Mouse (Mus musculus): ENCODE measurements around the gene Sugt1. TPM values are rescaled to one million over a fixed set of nuclear protein-coding genes. Genes with fewer than 3 reads are reported as not detected.
A peak's percentile ranks its signal among the peaks of the same experiment; 100 is the strongest.

The Sugt1 gene
- polyA plus RNA-seq (2015; fragmentation: Nextera tagmentation; extraction: Ambion mirVana) = 53.6 and 62.6 TPM in 2 replicates

DNA sequence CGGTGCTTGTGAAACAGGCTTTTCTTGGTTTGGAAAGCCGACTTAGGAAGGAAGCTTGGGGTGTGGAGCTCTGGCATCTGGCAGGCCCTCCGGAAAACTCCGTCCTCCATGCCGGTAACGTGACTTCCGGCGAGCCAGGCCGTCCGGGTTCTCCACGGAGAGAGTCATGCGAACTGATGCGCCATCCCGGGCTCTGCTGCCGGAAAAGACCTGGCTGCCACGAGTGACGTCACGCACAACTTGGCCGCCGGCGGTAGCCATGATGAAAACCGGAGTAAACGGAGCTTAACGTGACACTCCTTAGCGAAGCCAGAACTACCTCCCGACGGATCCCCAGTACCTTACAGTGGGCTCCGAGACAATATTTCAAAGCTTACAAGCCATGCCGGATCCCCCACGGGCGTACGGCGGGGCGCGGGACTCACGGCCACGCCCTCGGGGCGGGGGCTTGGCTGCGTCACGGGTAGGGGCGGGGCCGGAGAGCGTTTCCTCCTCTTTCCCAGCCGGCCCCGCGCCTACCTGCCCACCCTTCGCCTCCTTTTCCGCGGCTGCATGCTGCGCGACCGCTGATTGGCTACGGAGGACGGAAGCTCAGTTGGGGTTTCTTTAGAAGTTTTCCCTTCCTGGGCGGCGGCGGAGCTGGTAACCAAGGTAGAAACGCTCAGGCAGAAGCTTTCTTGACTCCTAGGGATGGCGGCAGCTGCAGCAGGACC, at the start of gene Sugt1:
Gene Sugt1, plus strand, starts transcription at position 553 of the 713 bp plus-strand sequence.
- Histone ChIP-seq H3K4me2 (peak within 1 kb of the TSS; percentile 87), H3K4me3 (replicated peaks) (peak within 1 kb of the TSS; percentile 70), H3K9ac (peak within 1 kb of the TSS; percentile 79), H3K4me1 (replicated peaks) (peaks cover 31% of the 10 kb centered on the region), H3K36me3 (peaks cover 9% of the 10 kb centered on the region; the same call in 1 of the 2 replicates), H3K27ac (peak within 1 kb of the TSS; percentile 80), H3K9me3 (replicated peaks) (no peaks in the 10 kb centered on the region), H3K27me3 (no peaks in the 10 kb centered on the region)
- ATAC-seq (ENCODE audit: low read depth) = peak; percentile 98
- peak; percentile 95 for DNase-seq
- under 1% methylated on average over 60 of the region's 60 CpGs for WGBS (ENCODE audit: insufficient replicate concordance)

DNA sequence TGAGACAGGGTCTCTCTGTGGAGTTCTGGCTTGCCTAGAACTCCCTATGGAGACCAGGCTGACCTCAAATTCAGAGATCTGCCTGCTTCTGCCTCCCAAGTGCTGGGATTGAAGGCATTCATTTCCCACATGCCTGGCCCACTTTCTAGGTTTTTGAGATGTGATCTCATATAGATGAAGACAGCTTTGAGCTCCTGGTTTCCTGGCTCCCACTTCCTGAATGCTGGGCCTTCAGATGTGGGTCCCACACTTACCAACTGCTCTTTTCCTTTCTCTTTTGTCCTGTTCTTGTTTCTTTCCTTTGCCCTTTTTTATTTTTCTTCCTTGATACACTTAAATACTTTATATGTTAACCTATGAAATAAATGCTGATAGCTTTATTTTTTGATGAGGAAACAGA, 49.6 kb upstream of the Sugt1 start:
- peak overlapping the region; percentile 80 for H3K27ac ChIP-seq
- peak overlapping the region; percentile 52 for H3K9ac ChIP-seq
- DNase-seq (no peak), ATAC-seq (ENCODE audit: low read depth) (no peak)
- peak overlapping the region; percentile 43 for H3K4me3 ChIP-seq (replicated peaks)
- no peaks in the 10 kb centered on the region for H3K27me3 ChIP-seq
- H3K4me2 ChIP-seq = peak overlapping the region; percentile 59
- peaks cover 7% of the 10 kb centered on the region for H3K36me3 ChIP-seq
- peaks cover 81% of the 10 kb centered on the region for H3K4me1 ChIP-seq (replicated peaks)
- no peaks in the 10 kb centered on the region for H3K9me3 ChIP-seq (replicated peaks)

- ATAC-seq (ENCODE audit: low read depth) = no peak
- peaks cover 53% of the 10 kb centered on the region for H3K4me1 ChIP-seq (replicated peaks)
- H3K9me3 ChIP-seq (replicated peaks) = no peaks in the 10 kb centered on the region
These were observed 45.9 kb upstream of the Sugt1 start for GRCm38 (mm10) chr14:79541606-79542005.

DNA sequence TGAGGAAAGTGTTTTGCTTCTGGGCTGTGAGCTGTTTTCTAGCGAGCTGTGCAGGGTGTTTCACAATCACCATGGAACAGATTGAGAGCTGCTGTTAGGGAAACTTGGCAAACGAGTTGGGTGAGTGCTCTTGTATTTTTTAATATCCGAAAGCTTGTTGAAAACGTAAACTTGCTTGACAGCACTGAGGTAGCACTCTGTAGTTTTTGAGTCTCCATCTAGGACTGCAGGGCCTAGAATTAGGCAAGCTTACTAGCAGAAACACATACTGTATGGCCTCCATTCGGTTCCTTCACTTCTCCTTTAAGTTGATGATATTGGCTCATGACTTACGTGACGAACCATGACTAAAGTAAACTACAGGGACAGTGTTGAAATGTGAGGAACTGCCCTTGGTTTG, 38.1 kb upstream of the Sugt1 start:
- Histone ChIP-seq H3K27me3 (no peaks in the 10 kb centered on the region), H3K4me2 (no peak overlapping the region), H3K4me3 (replicated peaks) (no peak overlapping the region), H3K4me1 (replicated peaks) (peaks cover 25% of the 10 kb centered on the region), H3K9me3 (replicated peaks) (no peaks in the 10 kb centered on the region), H3K27ac (no peak overlapping the region), H3K36me3 (peaks cover 8% of the 10 kb centered on the region; the same call in 1 of the 2 replicates), H3K9ac (no peak overlapping the region)
- WGBS (ENCODE audit: insufficient replicate concordance) = 76% methylated on average over 7 of the region's 7 CpGs
- no peak for DNase-seq
- no peak for ATAC-seq (ENCODE audit: low read depth)

More at GRCm38 (mm10) chr14:79541606-79542005, 45.9 kb upstream of the Sugt1 start:
- Histone ChIP-seq H3K9ac (no peak overlapping the region), H3K36me3 (peaks cover 4% of the 10 kb centered on the region; the same call in 1 of the 2 replicates), H3K27me3 (no peaks in the 10 kb centered on the region), H3K4me2 (no peak overlapping the region), H3K4me3 (replicated peaks) (no peak overlapping the region), H3K27ac (0 out of 2 replicates have a peak overlapping the region, but pooled peaks have one; percentile 21)
- DNase-seq = no peak

DNA sequence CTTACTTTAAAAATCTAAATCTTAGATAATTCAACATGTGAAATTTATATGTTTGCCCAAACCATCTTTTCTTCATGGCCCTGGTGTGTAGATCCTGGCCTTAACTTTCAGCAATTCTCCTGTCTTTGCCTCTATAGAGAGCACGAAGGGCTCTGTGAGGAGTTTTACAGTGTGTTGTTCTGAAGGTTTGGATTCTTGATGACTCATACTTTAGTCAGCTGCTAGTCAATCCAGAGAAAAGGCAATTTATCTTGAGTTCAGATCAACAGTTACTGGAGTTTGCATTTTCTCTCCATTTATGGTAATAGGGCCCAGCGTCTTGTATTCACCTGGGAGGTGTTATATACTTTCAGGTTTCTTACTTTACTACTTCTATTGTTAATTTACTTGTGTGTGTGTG, 35.6 kb upstream of the Sugt1 start:
- Histone ChIP-seq H3K27ac (no peak overlapping the region), H3K27me3 (no peaks in the 10 kb centered on the region), H3K4me2 (no peak overlapping the region), H3K9ac (no peak overlapping the region), H3K36me3 (peaks cover 8% of the 10 kb centered on the region; the same call in 1 of the 2 replicates), H3K9me3 (replicated peaks) (no peaks in the 10 kb centered on the region), H3K4me3 (replicated peaks) (no peak overlapping the region), H3K4me1 (replicated peaks) (peaks cover 22% of the 10 kb centered on the region)
- ATAC-seq (ENCODE audit: low read depth) (no peak; the same call in 1 of the 2 replicates), DNase-seq (no peak)
- WGBS (ENCODE audit: insufficient replicate concordance) = 72% methylated on average over 2 of the region's 2 CpGs

DNA sequence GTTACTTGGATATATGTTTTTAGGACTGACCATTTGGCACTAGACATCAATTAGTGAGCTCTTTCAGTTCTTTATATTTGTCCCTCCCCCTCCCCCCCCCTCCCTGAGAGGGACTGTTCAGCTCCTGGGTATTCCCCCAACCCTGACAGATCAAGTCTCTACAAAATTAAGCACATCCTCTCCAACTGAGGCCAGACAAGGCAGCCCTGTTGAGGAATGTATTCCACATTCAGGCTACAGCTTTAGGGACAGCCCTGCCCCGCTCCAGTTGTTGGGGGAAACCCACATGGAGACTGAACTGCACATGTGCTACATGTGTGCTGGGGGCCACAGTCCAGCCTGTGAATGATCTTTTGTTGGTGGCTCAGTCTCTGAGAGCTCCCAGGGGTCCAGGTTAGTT, 34.6 kb upstream of the Sugt1 start:
- Histone ChIP-seq H3K9me3 (replicated peaks) (no peaks in the 10 kb centered on the region), H3K27me3 (no peaks in the 10 kb centered on the region), H3K4me2 (no peak overlapping the region), H3K36me3 (peaks cover 8% of the 10 kb centered on the region; the same call in 1 of the 2 replicates), H3K4me1 (replicated peaks) (peaks cover 29% of the 10 kb centered on the region), H3K27ac (no peak overlapping the region), H3K4me3 (replicated peaks) (no peak overlapping the region), H3K9ac (no peak overlapping the region)
- 84% methylated on average over 1 of the region's 1 CpGs for WGBS (ENCODE audit: insufficient replicate concordance)
- ATAC-seq (ENCODE audit: low read depth) (peak; percentile 27; the same call in 1 of the 2 replicates), DNase-seq (no peak)

DNA sequence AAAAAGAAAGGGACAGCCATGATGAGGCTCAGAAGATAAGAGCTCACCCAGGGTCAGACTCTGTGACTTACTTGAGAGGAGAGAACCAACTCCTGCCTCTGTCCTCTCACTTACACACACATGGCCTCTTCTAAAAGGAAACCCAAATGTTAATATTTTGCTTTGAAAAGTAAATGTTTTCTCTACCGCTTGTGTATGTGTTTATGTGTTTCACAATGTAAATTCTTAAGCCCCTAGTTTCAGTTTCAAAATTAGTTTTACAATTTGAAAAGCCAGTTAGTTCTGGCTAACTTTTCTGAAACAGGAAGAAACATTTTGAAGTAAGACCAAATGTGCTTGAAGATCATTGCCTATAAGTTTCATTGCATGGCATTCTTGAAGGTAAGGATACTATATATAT, 29.7 kb upstream of the Sugt1 start:
- Histone ChIP-seq H3K4me1 (replicated peaks) (peaks cover 15% of the 10 kb centered on the region), H3K4me2 (no peak overlapping the region), H3K4me3 (replicated peaks) (no peak overlapping the region), H3K27ac (peak overlapping the region; percentile 4), H3K9me3 (replicated peaks) (no peaks in the 10 kb centered on the region), H3K27me3 (no peaks in the 10 kb centered on the region), H3K36me3 (peaks cover 29% of the 10 kb centered on the region), H3K9ac (no peak overlapping the region)
- ATAC-seq (ENCODE audit: low read depth) = no peak
- no peak for DNase-seq
- WGBS (ENCODE audit: insufficient replicate concordance) = 90% methylated on average over 1 of the region's 1 CpGs

DNA sequence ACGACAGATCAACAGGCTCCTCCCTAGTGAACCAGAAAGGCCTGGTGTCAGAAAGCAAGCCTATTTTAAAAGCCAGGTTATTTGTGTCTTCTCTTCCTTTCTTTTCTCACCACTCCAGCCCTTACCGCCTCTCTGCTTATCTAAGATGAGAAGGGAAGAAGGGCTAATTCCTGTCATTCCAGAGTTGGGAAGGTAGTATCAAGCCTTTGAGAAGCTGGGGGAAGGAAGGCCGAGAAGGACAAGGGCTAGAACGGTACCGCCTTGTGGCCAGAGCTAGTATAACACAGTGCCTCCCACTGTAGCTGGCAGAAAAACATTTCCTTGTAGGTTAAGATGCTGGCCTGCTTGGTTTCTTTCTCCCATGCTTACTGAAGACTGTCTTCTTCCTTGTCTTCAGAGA, 24.7 kb upstream of the Sugt1 start:
- Histone ChIP-seq H3K27ac (no peak overlapping the region), H3K4me3 (replicated peaks) (no peak overlapping the region), H3K4me1 (replicated peaks) (peaks cover under 1% of the 10 kb centered on the region; the same call in 1 of the 2 replicates), H3K27me3 (no peaks in the 10 kb centered on the region), H3K4me2 (no peak overlapping the region), H3K36me3 (peaks cover 61% of the 10 kb centered on the region), H3K9me3 (replicated peaks) (no peaks in the 10 kb centered on the region), H3K9ac (no peak overlapping the region)
- WGBS (ENCODE audit: insufficient replicate concordance) = 55% methylated on average over 5 of the region's 5 CpGs
- DNase-seq = peak; percentile 38
- peak; percentile 39; the same call in 1 of the 2 replicates for ATAC-seq (ENCODE audit: low read depth)

GRCm38 (mm10) chr14:79564784-79565183, 22.7 kb upstream of the Sugt1 start:
- Histone ChIP-seq H3K4me2 (no peak overlapping the region), H3K27ac (no peak overlapping the region), H3K27me3 (no peaks in the 10 kb centered on the region), H3K4me1 (replicated peaks) (no peaks in the 10 kb centered on the region), H3K4me3 (replicated peaks) (no peak overlapping the region), H3K36me3 (peaks cover 79% of the 10 kb centered on the region), H3K9me3 (replicated peaks) (no peaks in the 10 kb centered on the region), H3K9ac (no peak overlapping the region)
- DNase-seq = no peak
- 83% methylated on average over 6 of the region's 6 CpGs for WGBS (ENCODE audit: insufficient replicate concordance)
- 0 out of 2 replicates have a peak, but pooled peaks have one; percentile 24 for ATAC-seq (ENCODE audit: low read depth)

GRCm38 (mm10) chr14:79573482-79574191, 13.9 kb upstream of the Sugt1 start:
- 86% methylated on average over 13 of the region's 13 CpGs for WGBS (ENCODE audit: insufficient replicate concordance)
- no peak for ATAC-seq (ENCODE audit: low read depth)
- Histone ChIP-seq H3K36me3 (peaks cover 56% of the 10 kb centered on the region), H3K27me3 (no peaks in the 10 kb centered on the region), H3K4me2 (no peak overlapping the region), H3K9me3 (replicated peaks) (no peaks in the 10 kb centered on the region), H3K27ac (no peak overlapping the region), H3K4me3 (replicated peaks) (no peak overlapping the region), H3K4me1 (replicated peaks) (no peaks in the 10 kb centered on the region), H3K9ac (no peak overlapping the region)
- no peak for DNase-seq

- ATAC-seq (ENCODE audit: low read depth) = no peak
- no peaks in the 10 kb centered on the region for H3K9me3 ChIP-seq (replicated peaks)
- peaks cover 54% of the 10 kb centered on the region for H3K36me3 ChIP-seq
- WGBS (ENCODE audit: insufficient replicate concordance) = 93% methylated on average over 1 of the region's 1 CpGs
- no peak overlapping the region for H3K4me3 ChIP-seq (replicated peaks)
- H3K9ac ChIP-seq = no peak overlapping the region
- H3K4me1 ChIP-seq (replicated peaks) = no peaks in the 10 kb centered on the region
- no peak for DNase-seq
- no peak overlapping the region for H3K4me2 ChIP-seq
- H3K27ac ChIP-seq = no peak overlapping the region
- H3K27me3 ChIP-seq = no peaks in the 10 kb centered on the region
These were observed 13.1 kb upstream of the Sugt1 start for GRCm38 (mm10) chr14:79574361-79574760.
